Mouse (Mus musculus) spleen, adult 10 weeks (tissue): ENCODE measurements around the gene Atp8b4. TPM values are rescaled to one million over a fixed set of nuclear protein-coding genes. Genes with fewer than 3 reads are reported as not detected.

Experiments used
- polyA plus RNA-seq: library from polyadenylated mRNA; stranded (reverse); fragments of 350-450 nt; fragmentation: Illumina TruSeq; extraction: RNeasy Lipid Tissue Mini Kit (QIAGEN cat#74804); gene quantifications from one replicate; pipeline ENCODE4 v1.2.3, GENCODE M21; 2015; ENCODE audit warnings: low replicate concordance; ENCODE audit not compliant: insufficient read depth

Atp8b4 gene
- polyA plus RNA-seq, result 14.9 TPM

DNA sequence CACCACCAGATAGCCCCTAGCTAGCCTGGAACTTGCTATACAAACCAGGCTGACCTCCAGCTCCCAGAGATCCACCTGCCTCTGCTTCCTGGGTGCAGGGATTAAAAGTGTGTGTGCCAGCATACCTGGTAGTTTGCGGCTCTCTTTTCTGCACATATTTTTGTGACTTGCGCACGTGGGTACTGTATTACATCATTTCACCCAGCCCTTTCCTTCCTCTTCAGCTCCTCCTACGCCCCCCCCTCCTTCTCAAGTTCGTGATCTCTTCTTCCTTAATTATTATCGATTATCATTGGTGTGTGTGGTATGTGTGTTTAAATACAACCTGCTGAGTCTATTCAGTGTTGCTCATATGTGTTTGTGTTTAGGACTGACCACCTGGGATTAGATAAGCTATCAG is at the start of gene Atp8b4:
TSS of gene Atp8b4 (minus strand) at position 154 of the 400 bp plus-strand sequence.

Other genes starting within 250 kb of the Atp8b4 start
- 0.69 TPM for gene Slc27a2, start 51.7 kb upstream of the Atp8b4 start, polyA plus RNA-seq
- gene Hdc, start 118.6 kb upstream of the Atp8b4 start, polyA plus RNA-seq, result 4.9 TPM
- 56.2 TPM for gene Gabpb1, start 175.7 kb upstream of the Atp8b4 start, polyA plus RNA-seq
- 63.1 TPM for gene Usp8, start 206.7 kb upstream of the Atp8b4 start, polyA plus RNA-seq